Mouse (Mus musculus) adrenal gland, adult 18-20 months (tissue): ENCODE measurements around the gene Uevld. TPM values are rescaled to one million over a fixed set of nuclear protein-coding genes. Genes with fewer than 3 reads are reported as not detected.

Experiments used
- DNase-seq, 2 experiments: peaks; one replicate each; pipeline ENCODE4 v3.0.0; 2021 to 2022; ENCODE audit warnings: low spot score in 2 of 2
- total RNA-seq, 2 experiments: library from RNA; stranded (reverse); gene quantifications; 1 replicate in 1 of 2; 2 replicates in 1 of 2; pipeline ENCODE4 v1.2.3; 2021

The Uevld gene
- total RNA-seq, 2 experiments from 2014 or later, result 16.3 to 17.4 TPM

DNA sequence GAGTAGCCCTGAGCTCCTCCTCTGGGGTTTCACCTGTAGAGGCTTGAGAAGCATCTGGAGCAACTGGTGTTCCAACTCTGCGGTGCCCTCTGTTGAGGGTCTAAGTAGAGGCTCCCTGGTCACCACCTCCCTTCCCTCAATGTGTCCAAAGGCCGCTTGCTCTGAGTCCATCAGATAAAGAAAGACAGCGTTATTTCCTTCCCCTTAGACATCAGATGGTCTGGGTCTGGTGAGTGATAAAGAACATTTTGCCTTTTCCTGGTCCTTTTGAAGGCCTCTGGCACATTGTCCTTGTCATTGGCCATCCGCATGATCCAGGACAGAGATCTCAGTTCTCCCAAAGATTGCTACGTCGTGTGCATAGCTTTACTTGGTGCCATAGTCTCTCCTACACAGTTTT is 81.1 kb downstream of the Uevld start:
- DNase-seq, result no peak

DNA sequence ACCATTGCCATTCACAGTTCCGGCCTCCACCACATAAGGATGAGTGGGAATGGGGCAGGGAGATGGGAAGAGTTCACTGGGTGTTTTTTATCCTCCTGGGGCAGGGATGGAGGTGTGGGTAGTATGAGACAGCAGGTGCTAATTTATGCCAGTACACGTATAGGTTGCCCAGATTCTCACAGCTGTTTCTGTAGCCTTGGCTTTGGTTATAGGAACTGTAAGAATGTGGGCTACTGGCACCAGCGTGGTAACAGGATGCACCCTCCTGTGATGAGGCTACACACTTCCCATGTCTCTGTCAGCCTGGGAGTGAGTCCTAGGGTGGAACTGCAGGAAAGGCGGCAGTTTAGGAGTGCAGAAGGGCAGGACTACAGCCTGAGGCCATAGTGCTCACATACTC is 81.5 kb downstream of the Uevld start:
- DNase-seq, result no peak

Other genes starting within 250 kb of the Uevld start
- gene Saal1, start 247.8 kb downstream of the Uevld start, total RNA-seq, result 1 to 10 TPM; 6.5 to 7.8 TPM
- gene Saa3, start 242.8 kb downstream of the Uevld start, total RNA-seq, result 1 to 10 TPM; 1.1 to 4.0 TPM
- not detected for gene Saa4, start 225.9 kb downstream of the Uevld start, total RNA-seq
- gene Saa1, start 215.5 kb downstream of the Uevld start, total RNA-seq, result not detected
- gene Saa2, start 206.7 kb downstream of the Uevld start, total RNA-seq, result not detected
- gene Hps5, start 162.5 kb downstream of the Uevld start, total RNA-seq, result 10 to 100 TPM; 23.9 to 26.5 TPM
- gene Gtf2h1, start 162.4 kb downstream of the Uevld start, total RNA-seq, result 10 to 100 TPM; 37.6 to 40.3 TPM
- gene Ldha, start 117.1 kb downstream of the Uevld start, total RNA-seq, result 100 to 1,000 TPM; 439 to 878 TPM
- gene Ldhc, start 97.3 kb downstream of the Uevld start, total RNA-seq, result not detected
- gene Tsg101, start 38.6 kb downstream of the Uevld start, total RNA-seq, result 10 to 100 TPM; 70.4 to 81.2 TPM
- gene Gm9999, start 25.1 kb upstream of the Uevld start, total RNA-seq, result not detected
- 10 to 100 TPM; 19.2 to 20.0 TPM for gene Spty2d1, start 49.9 kb upstream of the Uevld start, total RNA-seq
- 10 to 100 TPM; 18.6 to 22.3 TPM for gene Tmem86a, start 92.1 kb upstream of the Uevld start, total RNA-seq
- gene Ptpn5, start 175.2 kb upstream of the Uevld start, total RNA-seq, result 1 to 10 TPM in 1 of 2 experiments, under 1 TPM in 1; 0.13 to 1.4 TPM
- gene Mrgpra6, start 246.4 kb upstream of the Uevld start, total RNA-seq, result not detected